Mouse (Mus musculus): ENCODE results near the gene Ube2n. TPM values are rescaled to one million over a fixed set of nuclear protein-coding genes. Genes with fewer than 3 reads are reported as not detected.

Gene Ube2n
- polyA plus RNA-seq, 1 experiment from 2014 or later, result 431 TPM

DNA sequence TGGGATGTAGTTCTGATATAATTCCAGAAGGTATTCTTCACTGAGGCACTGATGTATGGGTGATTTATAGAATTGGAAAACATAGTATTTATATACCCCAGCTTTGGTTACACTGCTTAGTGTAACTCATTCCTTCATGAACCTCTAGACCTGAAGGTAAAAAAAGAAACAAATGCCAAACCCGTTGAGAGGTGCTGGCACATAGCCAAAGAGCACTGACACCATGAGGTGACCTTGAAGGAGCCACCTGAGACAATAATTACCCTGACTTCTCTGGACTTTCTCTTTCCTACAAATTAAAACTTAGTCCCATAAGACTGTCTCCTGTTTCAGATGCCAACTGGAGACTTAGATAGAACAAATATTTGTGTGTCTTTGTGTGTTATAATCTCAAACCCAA, 10.6 kb upstream of the Ube2n start:
- Histone ChIP-seq H3K4me3 (replicated peaks) (no peak overlapping the region), H3K27ac (no peak overlapping the region), H3K4me1 (replicated peaks) (peaks cover 10% of the 10 kb centered on the region), H3K9me3 (no peaks in the 10 kb centered on the region), H3K4me2 (replicated peaks) (no peak overlapping the region), H3K36me3 (no peaks in the 10 kb centered on the region), H3K27me3 (no peaks in the 10 kb centered on the region), H3K9ac (replicated peaks) (no peak overlapping the region)
- WGBS, result 57% methylated on average over 1 of the region's 1 CpGs
- ATAC-seq, result no peak

DNA sequence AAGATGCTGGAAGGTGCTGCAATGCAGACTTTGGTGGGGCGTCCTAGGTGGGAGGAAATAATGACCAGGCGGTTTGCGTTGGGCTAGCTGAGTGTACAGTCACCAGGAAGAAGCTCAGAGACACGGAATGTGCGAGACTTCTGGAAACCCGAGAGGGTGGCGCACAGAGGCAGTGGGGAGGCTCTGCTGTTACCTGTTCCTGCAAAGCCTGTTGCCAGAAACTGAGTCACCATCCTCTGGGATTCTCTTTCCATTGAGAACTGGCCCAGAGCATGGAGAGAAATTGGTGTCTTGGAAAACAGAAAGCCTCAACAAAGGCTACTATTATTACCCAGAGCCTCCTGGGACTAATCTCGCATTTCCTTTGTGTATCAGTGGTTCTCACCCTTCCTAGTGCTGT, 6.8 kb upstream of the Ube2n start:
- H3K4me1 ChIP-seq (replicated peaks), result no peaks in the 10 kb centered on the region
- H3K4me3 ChIP-seq (replicated peaks), result no peak overlapping the region
- H3K9ac ChIP-seq (replicated peaks), result no peak overlapping the region
- H3K9me3 ChIP-seq, result no peaks in the 10 kb centered on the region
- H3K27ac ChIP-seq, result no peak overlapping the region
- no peak overlapping the region for H3K4me2 ChIP-seq (replicated peaks)
- no peaks in the 10 kb centered on the region for H3K36me3 ChIP-seq
- WGBS, result 92% methylated on average over 8 of the region's 8 CpGs
- no peak for ATAC-seq
- H3K27me3 ChIP-seq, result no peaks in the 10 kb centered on the region

DNA sequence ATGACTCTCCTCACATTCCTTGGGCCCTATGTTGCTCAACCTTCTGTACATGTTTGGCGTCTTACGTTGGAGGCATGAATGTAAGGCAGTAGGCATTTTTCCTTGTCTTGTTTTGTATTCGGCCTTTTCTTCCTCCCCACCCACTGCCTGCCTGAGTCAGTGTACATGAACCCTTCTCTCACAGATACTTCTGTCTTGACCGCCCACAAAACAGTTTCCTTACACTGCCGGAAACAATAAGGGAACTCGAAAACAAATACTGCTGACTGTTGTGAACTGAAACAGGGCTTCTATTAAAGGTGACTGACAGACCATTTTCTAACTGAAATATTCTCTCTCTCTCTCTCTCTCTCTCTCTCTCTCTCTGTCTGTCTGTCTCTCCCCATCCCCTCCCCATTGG, 6.2 kb upstream of the Ube2n start:
- ATAC-seq, result no peak
- H3K4me2 ChIP-seq (replicated peaks), result no peak overlapping the region
- no peaks in the 10 kb centered on the region for H3K9me3 ChIP-seq
- H3K27ac ChIP-seq, result no peak overlapping the region
- H3K27me3 ChIP-seq, result no peaks in the 10 kb centered on the region
- H3K9ac ChIP-seq (replicated peaks), result no peak overlapping the region
- no peak overlapping the region for H3K4me3 ChIP-seq (replicated peaks)
- H3K36me3 ChIP-seq, result no peaks in the 10 kb centered on the region
- 84% methylated on average over 6 of the region's 6 CpGs for WGBS
- peaks cover under 1% of the 10 kb centered on the region; the same call in 1 of the 2 replicates for H3K4me1 ChIP-seq (replicated peaks)

DNA sequence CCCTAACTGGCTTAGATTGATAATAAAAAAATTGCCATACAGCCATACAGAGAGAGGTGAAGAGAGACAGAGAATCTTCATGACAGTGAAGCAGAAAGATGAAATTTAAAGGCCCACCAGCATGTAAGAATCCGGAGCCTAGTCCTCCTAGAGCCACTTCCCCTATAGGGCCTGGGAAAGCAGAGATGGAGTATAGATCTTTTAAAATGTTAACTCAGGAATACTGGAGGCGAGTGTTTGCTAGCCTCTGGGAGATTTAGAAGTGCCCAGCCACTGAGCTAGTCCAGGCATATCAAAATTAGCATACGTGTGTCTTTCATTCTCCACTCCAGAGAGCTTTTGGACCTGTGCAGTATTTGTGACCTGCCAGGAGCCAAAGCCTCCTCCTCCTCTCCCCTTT, 5.7 kb upstream of the Ube2n start:
- Histone ChIP-seq H3K36me3 (no peaks in the 10 kb centered on the region), H3K4me2 (replicated peaks) (no peak overlapping the region), H3K9me3 (no peaks in the 10 kb centered on the region), H3K27me3 (no peaks in the 10 kb centered on the region), H3K9ac (replicated peaks) (no peak overlapping the region), H3K4me3 (replicated peaks) (no peak overlapping the region), H3K27ac (no peak overlapping the region), H3K4me1 (replicated peaks) (peaks cover 5% of the 10 kb centered on the region; the same call in 1 of the 2 replicates)
- ATAC-seq, result no peak
- 71% methylated on average over 3 of the region's 3 CpGs for WGBS

DNA sequence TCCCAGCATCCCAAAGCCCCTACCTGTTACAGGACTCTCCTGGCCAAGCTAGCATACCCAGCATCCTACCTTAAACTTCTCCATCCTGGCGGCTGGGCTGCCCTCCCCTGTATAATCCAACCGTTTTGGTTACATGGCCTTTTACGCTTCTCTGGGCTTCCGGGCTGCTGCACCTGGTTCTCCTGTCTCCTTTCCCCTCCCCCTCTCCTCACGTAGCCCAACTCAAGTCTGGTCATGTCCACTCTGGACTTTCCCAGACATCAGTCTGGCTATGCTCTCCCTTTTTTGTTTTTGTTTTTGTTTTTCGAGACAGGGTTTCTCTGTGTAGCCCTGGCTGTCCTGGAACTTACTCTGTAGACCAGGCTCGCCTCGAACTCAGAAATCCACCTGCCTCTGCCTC, 2.3 kb upstream of the Ube2n start:
- H3K4me1 ChIP-seq (replicated peaks), result peaks cover 17% of the 10 kb centered on the region
- no peaks in the 10 kb centered on the region for H3K27me3 ChIP-seq
- H3K27ac ChIP-seq, result no peak overlapping the region
- no peak overlapping the region for H3K4me3 ChIP-seq (replicated peaks)
- no peak overlapping the region for H3K9ac ChIP-seq (replicated peaks)
- H3K4me2 ChIP-seq (replicated peaks), result no peak overlapping the region
- no peak for ATAC-seq
- no peaks in the 10 kb centered on the region for H3K9me3 ChIP-seq
- 89% methylated on average over 8 of the region's 8 CpGs for WGBS
- H3K36me3 ChIP-seq, result no peaks in the 10 kb centered on the region

DNA sequence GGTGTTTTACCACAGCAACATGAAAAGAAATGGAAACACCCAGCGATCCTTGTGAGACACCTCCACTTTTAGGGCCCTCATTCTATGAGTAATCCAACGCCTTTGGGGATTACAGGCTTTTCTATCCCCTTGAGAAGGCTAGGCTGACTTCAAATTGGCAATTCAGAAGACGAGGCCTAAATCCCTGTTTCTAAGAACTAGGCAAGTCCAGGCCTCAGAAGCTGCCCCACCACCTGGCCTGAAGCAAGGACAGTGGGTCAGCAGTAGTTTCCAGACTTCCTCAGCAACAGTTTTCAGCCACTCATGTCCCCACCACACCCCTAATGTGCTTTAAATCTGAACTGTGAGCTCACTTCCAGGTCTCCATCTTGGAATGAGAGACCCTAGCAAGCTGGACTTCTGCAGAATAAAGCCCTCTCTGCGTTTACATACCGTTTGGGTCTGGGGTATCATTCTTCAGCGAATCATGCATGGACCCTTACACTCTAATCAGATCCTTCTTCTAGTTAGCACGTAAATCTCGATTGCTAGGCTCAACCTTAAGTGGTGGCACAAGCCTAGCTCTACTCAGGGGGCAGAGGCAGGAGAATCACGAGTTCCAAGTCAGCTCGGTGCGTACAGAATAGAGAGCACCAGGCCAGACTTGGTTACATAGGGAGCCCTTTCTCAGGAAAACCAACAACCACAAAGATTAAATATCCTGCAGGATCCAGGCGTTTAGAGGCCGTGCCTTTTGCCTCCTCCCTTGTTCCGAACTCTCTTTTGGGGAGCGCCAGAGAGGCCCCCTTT, 983 bp upstream of the Ube2n start:
- WGBS, result 30% methylated on average over 15 of the region's 15 CpGs
- Histone ChIP-seq H3K9ac (replicated peaks) (peak overlapping the region; percentile 99), H3K4me2 (replicated peaks) (peak overlapping the region; percentile 56), H3K27ac (peak overlapping the region; percentile 98), H3K36me3 (no peaks in the 10 kb centered on the region), H3K4me1 (replicated peaks) (peaks cover 29% of the 10 kb centered on the region), H3K4me3 (replicated peaks) (peak overlapping the region; percentile 99), H3K27me3 (no peaks in the 10 kb centered on the region), H3K9me3 (no peaks in the 10 kb centered on the region)
- peak; percentile 18 for ATAC-seq

DNA sequence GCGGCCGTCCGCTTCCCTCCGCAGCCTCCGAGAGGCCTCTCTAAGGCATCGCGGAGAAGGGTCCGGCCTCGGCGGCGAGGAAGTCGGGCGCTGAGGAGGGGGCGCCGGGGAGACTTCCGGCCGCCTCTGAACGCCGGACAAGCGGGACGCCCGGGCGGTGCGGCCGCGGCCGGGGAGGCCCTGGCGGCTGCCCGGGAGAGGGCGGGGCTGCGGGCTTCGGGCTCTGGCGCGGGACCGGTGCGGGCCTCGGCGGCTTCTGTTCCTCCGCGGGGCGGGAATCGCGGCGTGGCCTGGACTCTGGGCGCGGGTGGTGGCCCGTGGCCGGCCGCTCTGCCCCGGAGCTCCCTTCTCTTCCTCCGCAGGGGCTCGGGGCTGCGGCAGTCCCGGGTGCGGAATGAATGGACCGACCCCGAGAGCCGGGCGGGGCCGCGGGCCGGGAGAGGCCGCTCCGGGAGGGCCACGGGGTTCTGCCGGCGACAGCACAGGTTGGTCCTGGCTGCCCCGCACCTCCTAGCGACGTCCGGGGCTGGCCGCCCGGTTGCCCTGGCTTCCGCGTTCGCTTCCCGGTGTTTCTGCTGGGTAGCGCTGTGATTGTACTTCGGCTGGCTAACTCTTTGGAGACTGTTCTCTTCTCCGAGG, 467 bp downstream of the Ube2n start:
- H3K9me3 ChIP-seq, result no peaks in the 10 kb centered on the region
- no peaks in the 10 kb centered on the region for H3K36me3 ChIP-seq
- H3K4me2 ChIP-seq (replicated peaks), result peak overlapping the region; percentile 78
- under 1% methylated on average over 65 of the region's 80 CpGs for WGBS
- peak overlapping the region; percentile 99 for H3K4me3 ChIP-seq (replicated peaks)
- H3K4me1 ChIP-seq (replicated peaks), result peaks cover 33% of the 10 kb centered on the region
- H3K27ac ChIP-seq, result peak overlapping the region; percentile 98
- ATAC-seq, result no peak; the same call in 1 of the 2 replicates
- no peaks in the 10 kb centered on the region for H3K27me3 ChIP-seq
- H3K9ac ChIP-seq (replicated peaks), result peak overlapping the region; percentile 99

DNA sequence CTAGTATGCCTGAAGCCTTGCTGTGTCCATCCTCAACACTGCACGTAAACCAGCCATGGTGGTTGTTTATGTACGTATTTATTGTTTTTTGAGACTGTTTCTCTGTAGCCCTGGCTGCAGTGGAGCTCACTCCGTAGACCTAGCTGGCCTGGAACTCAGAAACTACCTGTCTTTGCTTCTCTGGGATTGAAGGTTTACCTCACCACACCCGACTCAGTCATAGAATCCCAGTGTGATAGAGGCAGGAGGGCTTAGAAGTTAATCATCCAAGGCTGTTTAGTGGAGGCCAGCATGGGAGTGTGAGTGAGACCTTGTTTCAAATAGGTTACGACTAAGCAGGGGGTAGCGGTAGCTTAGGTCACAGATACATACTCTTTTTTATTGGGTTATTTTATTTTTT, 2.7 kb downstream of the Ube2n start:
- Histone ChIP-seq H3K9ac (replicated peaks) (no peak overlapping the region), H3K36me3 (0 out of 2 replicates have a peak, but pooled peaks cover 6% of the 10 kb centered on the region), H3K4me2 (replicated peaks) (no peak overlapping the region), H3K27me3 (no peaks in the 10 kb centered on the region), H3K9me3 (no peaks in the 10 kb centered on the region), H3K4me1 (replicated peaks) (peaks cover 33% of the 10 kb centered on the region), H3K4me3 (replicated peaks) (no peak overlapping the region), H3K27ac (no peak overlapping the region)
- ATAC-seq, result no peak
- WGBS, result 96% methylated on average over 6 of the region's 6 CpGs

DNA sequence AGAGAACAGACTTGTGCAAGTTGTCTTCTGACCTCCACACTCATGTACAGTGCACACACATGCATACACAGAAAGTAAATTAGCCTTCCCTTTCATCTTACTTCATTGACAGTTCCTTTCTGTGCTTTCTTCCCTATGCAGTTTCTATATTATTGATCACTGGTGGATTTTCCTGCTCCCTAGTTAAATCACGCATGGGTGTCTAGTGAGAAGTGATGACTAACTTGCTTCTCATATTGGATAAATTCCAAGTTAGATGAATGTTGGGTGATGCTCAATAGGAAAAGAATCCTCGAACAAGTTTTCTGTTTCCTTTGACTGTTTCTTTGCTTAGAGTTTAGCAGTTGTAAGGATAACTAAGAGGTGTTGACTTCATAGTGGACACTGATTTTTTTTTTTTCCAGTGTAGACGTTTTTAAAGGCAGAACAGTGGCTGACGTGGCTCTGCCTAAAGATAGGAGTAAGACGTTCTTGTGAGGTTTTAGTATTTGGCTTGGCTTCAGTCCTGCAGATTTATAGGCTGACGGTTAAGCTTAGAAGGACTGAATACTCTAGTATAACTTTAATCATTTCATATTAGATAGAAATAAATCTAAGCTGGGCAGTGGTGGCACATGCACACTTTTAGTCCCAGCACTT, 10.2 kb downstream of the Ube2n start:
- H3K27me3 ChIP-seq, result no peaks in the 10 kb centered on the region
- no peak overlapping the region for H3K27ac ChIP-seq
- H3K4me1 ChIP-seq (replicated peaks), result peaks cover 11% of the 10 kb centered on the region
- ATAC-seq, result no peak
- WGBS, result 90% methylated on average over 6 of the region's 6 CpGs
- H3K9me3 ChIP-seq, result no peaks in the 10 kb centered on the region
- H3K9ac ChIP-seq (replicated peaks), result no peak overlapping the region
- H3K4me3 ChIP-seq (replicated peaks), result no peak overlapping the region
- 0 out of 2 replicates have a peak, but pooled peaks cover 6% of the 10 kb centered on the region for H3K36me3 ChIP-seq
- no peak overlapping the region for H3K4me2 ChIP-seq (replicated peaks)

DNA sequence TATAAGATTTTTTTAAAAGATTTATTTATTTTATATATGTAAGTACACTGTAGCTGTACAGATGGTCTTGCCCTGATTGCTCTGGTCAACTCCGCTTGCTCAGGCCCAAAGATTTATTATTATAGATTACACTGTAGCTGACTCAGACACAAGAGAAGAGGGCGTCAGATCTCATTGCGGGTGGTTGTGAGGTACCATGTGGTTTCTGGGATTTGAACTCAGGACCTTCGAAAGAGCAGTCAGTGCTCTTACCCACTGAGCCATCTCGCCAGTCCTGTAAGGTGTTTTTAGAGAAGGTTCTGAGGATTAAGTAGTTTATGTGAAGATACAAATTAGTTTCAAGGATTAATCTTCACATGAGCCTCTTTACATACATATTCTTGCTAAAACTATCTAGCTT, 10.9 kb downstream of the Ube2n start:
- WGBS, result 96% methylated on average over 5 of the region's 5 CpGs
- Histone ChIP-seq H3K9ac (replicated peaks) (no peak overlapping the region), H3K4me3 (replicated peaks) (no peak overlapping the region), H3K4me1 (replicated peaks) (peaks cover 17% of the 10 kb centered on the region), H3K27ac (no peak overlapping the region), H3K9me3 (no peaks in the 10 kb centered on the region), H3K27me3 (no peaks in the 10 kb centered on the region), H3K4me2 (replicated peaks) (no peak overlapping the region), H3K36me3 (0 out of 2 replicates have a peak, but pooled peaks cover 6% of the 10 kb centered on the region)
- no peak for ATAC-seq

DNA sequence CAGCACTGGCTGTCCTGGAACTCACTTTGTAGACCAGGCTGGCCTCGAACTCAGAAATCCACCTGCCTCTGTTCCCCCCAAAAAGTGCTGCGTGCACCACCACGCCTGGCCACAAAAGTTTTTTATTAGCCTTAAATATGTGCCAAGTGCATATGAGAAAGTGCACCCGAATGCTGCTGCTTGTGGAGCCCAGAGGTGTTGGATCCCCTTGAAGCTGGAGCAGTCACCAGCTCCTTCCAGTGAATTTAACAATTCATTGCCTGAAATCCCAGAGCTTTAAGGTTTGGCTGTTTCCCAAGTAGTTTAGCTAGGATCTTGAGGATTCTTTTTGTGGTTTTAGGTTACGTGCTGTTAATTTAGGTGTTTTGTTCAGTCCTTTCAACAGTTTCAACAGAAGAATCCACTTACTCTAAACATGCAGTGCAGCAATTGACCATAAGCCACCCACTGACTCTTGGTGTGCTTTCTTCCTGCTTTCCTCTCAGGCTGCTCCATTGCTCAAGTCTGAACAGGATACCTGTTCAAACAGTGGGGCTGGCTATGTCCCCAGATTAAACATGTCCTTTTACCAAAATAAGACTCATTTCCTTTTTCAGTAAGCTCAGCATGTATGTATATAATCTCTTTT, 11.7 kb downstream of the Ube2n start:
- Histone ChIP-seq H3K9me3 (no peaks in the 10 kb centered on the region), H3K36me3 (0 out of 2 replicates have a peak, but pooled peaks cover 5% of the 10 kb centered on the region), H3K27me3 (no peaks in the 10 kb centered on the region), H3K9ac (replicated peaks) (no peak overlapping the region), H3K4me1 (replicated peaks) (peaks cover 21% of the 10 kb centered on the region), H3K4me3 (replicated peaks) (no peak overlapping the region), H3K27ac (no peak overlapping the region), H3K4me2 (replicated peaks) (no peak overlapping the region)
- ATAC-seq, result no peak
- 79% methylated on average over 5 of the region's 5 CpGs for WGBS

Data from midbrain, embryonic 13.5 days (tissue).